Mouse (Mus musculus): ENCODE results near the gene Ly9. TPM values are rescaled to one million over a fixed set of nuclear protein-coding genes. Genes with fewer than 3 reads are reported as not detected.

The Ly9 gene
- total and polyA plus RNA-seq, 3 experiments = 43.6 to 68.6 (median 57.8) TPM

GRCm38 (mm10) chr1:171640796-171641195 is 33.6 kb upstream of the Ly9 start:
- TF ChIP-seq ZKSCAN1 (IDR thresholded peaks at IDR 0.05; ENCODE audit: borderline replicate concordance, low read depth, low read length) (no peak), UBTF (IDR thresholded peaks at IDR 0.05; ENCODE audit: low read depth, low read length) (no peak), USF1 (IDR thresholded peaks at IDR 0.05; ENCODE audit: low read depth, low read length) (no peak), BHLHE40 (IDR thresholded peaks at IDR 0.05; ENCODE audit: low read depth, low read length) (no peak), TBP (conservative IDR thresholded peaks at IDR 0.05; ENCODE audit: low read depth, low read length) (no peak), MYC (IDR thresholded peaks at IDR 0.05; ENCODE audit: low read depth, low read length) (no peak), ZNF384 (IDR thresholded peaks at IDR 0.05; ENCODE audit: low read depth, low read length) (no peak), HCFC1 (IDR thresholded peaks at IDR 0.05; ENCODE audit: low read depth, low read length) (no peak), MAFK (IDR thresholded peaks at IDR 0.05; ENCODE audit: insufficient replicate concordance, low read length) (no peak), ZC3H11A (IDR thresholded peaks at IDR 0.05; ENCODE audit: low read depth, low read length) (no peak), CHD2 (IDR thresholded peaks at IDR 0.05; ENCODE audit: low read length) (no peak)
- no peaks in the 10 kb centered on the region for H3K27me3 ChIP-seq (replicated peaks)
- H3K4me1 ChIP-seq (ENCODE audit: control insufficient read depth in 1 of 2, insufficient read depth in 2 of 2) = peaks cover 8 to 24% of the 10 kb centered on the region in 2 experiments
- dilution Hi-C loops (cut with MboI; ENCODE audit: extremely low pct_ligation_motif_present, extremely low pct_unique_long_range_greater_than_20kb, low sequenced_read_pairs) (no loop called here), in situ Hi-C loops (cut with MboI; ENCODE audit: low pct_ligation_motif_present, low pct_unique_long_range_greater_than_20kb, low sequenced_read_pairs) (no loop called here)
- H3K27ac ChIP-seq (ENCODE audit: insufficient read depth, low read depth) = no peak overlapping the region
- no peak overlapping the region for H3K4me2 ChIP-seq (ENCODE audit: insufficient read depth, low read depth, poor library complexity, severe bottlenecking)
- H3K79me2 ChIP-seq (replicated peaks; ENCODE audit: control insufficient read depth, extremely low read depth, insufficient read depth, poor library complexity, severe bottlenecking) = no peaks in the 10 kb centered on the region
- H3K9me3 ChIP-seq (replicated peaks; ENCODE audit: low read length) = no peaks in the 10 kb centered on the region
- H3K4me3 ChIP-seq (replicated peaks in 1 of 3; ENCODE audit: low read depth in 2 of 3, low read length in 2 of 3, poor library complexity in 1 of 3) = no peak overlapping the region
- peaks cover 0 to 55% of the 10 kb centered on the region in 2 experiments for H3K36me3 ChIP-seq (replicated peaks in 1 of 2; ENCODE audit: control insufficient read depth in 1 of 2, insufficient read depth in 1 of 2, low read length in 1 of 2)
- H3K9ac ChIP-seq (ENCODE audit: insufficient read depth, low read depth) = no peak overlapping the region
- no peak for DNase-seq (ENCODE audit: extremely low read depth)

- in situ Hi-C loops (cut with MboI; ENCODE audit: low pct_ligation_motif_present, low pct_unique_long_range_greater_than_20kb, low sequenced_read_pairs) = no loop called here
Measured at GRCm38 (mm10) chr1:171638686-171639085, 31.5 kb upstream of the Ly9 start.

GRCm38 (mm10) chr1:171637101-171637500 is 29.9 kb upstream of the Ly9 start:
- no peaks in the 10 kb centered on the region for H3K79me2 ChIP-seq (replicated peaks; ENCODE audit: control insufficient read depth, extremely low read depth, insufficient read depth, poor library complexity, severe bottlenecking)
- DNase-seq (ENCODE audit: extremely low read depth) = no peak
- no peak overlapping the region for H3K9ac ChIP-seq (ENCODE audit: insufficient read depth, low read depth)
- no peaks in the 10 kb centered on the region for H3K9me3 ChIP-seq (replicated peaks; ENCODE audit: low read length)
- no peak overlapping the region for H3K4me2 ChIP-seq (ENCODE audit: insufficient read depth, low read depth, poor library complexity, severe bottlenecking)
- H3K27me3 ChIP-seq (replicated peaks) = no peaks in the 10 kb centered on the region
- no peak overlapping the region for H3K27ac ChIP-seq (ENCODE audit: insufficient read depth, low read depth)
- dilution Hi-C loops (cut with MboI; ENCODE audit: extremely low pct_ligation_motif_present, extremely low pct_unique_long_range_greater_than_20kb, low sequenced_read_pairs) (no loop called here), in situ Hi-C loops (cut with MboI; ENCODE audit: low pct_ligation_motif_present, low pct_unique_long_range_greater_than_20kb, low sequenced_read_pairs) (no loop called here)
- H3K4me1 ChIP-seq (ENCODE audit: control insufficient read depth in 1 of 2, insufficient read depth in 2 of 2) = peaks cover 0 to 3% of the 10 kb centered on the region in 2 experiments; a peak in 1 of 4 replicates
- TF ChIP-seq MXI1 (IDR thresholded peaks at IDR 0.05; ENCODE audit: low read depth, low read length) (no peak), HCFC1 (IDR thresholded peaks at IDR 0.05; ENCODE audit: low read depth, low read length) (no peak), SMC3 (IDR thresholded peaks at IDR 0.05; ENCODE audit: low read depth, low read length) (no peak), CTCF (conservative IDR thresholded peaks at IDR 0.05 in 1 of 2, IDR thresholded peaks at IDR 0.05 in 1 of 2; ENCODE audit: low read depth in 2 of 2, low read length in 2 of 2) (no peak), ZC3H11A (IDR thresholded peaks at IDR 0.05; ENCODE audit: low read depth, low read length) (no peak), ELF1 (IDR thresholded peaks at IDR 0.05; ENCODE audit: low read depth, low read length) (no peak), ZMIZ1 (IDR thresholded peaks at IDR 0.05; ENCODE audit: low read depth, low read length) (no peak), RCOR1 (conservative IDR thresholded peaks at IDR 0.05; ENCODE audit: low read depth, low read length) (no peak), TCF12 (IDR thresholded peaks at IDR 0.05; ENCODE audit: low read depth, low read length) (no peak), PAX5 (IDR thresholded peaks at IDR 0.05; ENCODE audit: low read length) (no peak), JUND (conservative IDR thresholded peaks at IDR 0.05; ENCODE audit: low read depth, low read length) (no peak), ZKSCAN1 (IDR thresholded peaks at IDR 0.05; ENCODE audit: borderline replicate concordance, low read depth, low read length) (no peak), GABPA (IDR thresholded peaks at IDR 0.05; ENCODE audit: insufficient replicate concordance, low read depth, low read length) (no peak), POLR2A (IDR thresholded peaks at IDR 0.05; ENCODE audit: low read depth, low read length) (no peak), CHD1 (IDR thresholded peaks at IDR 0.05; ENCODE audit: low read depth, low read length) (no peak), E2F4 (IDR thresholded peaks at IDR 0.05; ENCODE audit: insufficient replicate concordance, low read depth, low read length) (no peak), JUN (IDR thresholded peaks at IDR 0.05; ENCODE audit: insufficient read depth, low read depth, low read length) (no peak), MAFK (IDR thresholded peaks at IDR 0.05; ENCODE audit: insufficient replicate concordance, low read length) (no peak)
- no peak overlapping the region for H3K4me3 ChIP-seq (replicated peaks in 1 of 3; ENCODE audit: low read depth in 2 of 3, low read length in 2 of 3, poor library complexity in 1 of 3)
- H3K36me3 ChIP-seq (replicated peaks in 1 of 2; ENCODE audit: control insufficient read depth in 1 of 2, insufficient read depth in 1 of 2, low read length in 1 of 2) = peaks cover 0 to 65% of the 10 kb centered on the region in 2 experiments

More at GRCm38 (mm10) chr1:171638686-171639085, 31.5 kb upstream of the Ly9 start:
- no peak overlapping the region for H3K9ac ChIP-seq (ENCODE audit: insufficient read depth, low read depth)
- TF ChIP-seq MYC (IDR thresholded peaks at IDR 0.05; ENCODE audit: low read depth, low read length) = no peak
- no peaks in the 10 kb centered on the region for H3K9me3 ChIP-seq (replicated peaks; ENCODE audit: low read length)
- no peak for DNase-seq (ENCODE audit: extremely low read depth)
- no peaks in the 10 kb centered on the region for H3K79me2 ChIP-seq (replicated peaks; ENCODE audit: control insufficient read depth, extremely low read depth, insufficient read depth, poor library complexity, severe bottlenecking)
- H3K27ac ChIP-seq (ENCODE audit: insufficient read depth, low read depth) = no peak overlapping the region
- no peak overlapping the region for H3K4me3 ChIP-seq (replicated peaks in 1 of 3; ENCODE audit: low read depth in 2 of 3, low read length in 2 of 3, poor library complexity in 1 of 3)
- peaks cover 3 to 8% of the 10 kb centered on the region in 2 experiments for H3K4me1 ChIP-seq (ENCODE audit: control insufficient read depth in 1 of 2, insufficient read depth in 2 of 2)
- H3K36me3 ChIP-seq (replicated peaks in 1 of 2; ENCODE audit: control insufficient read depth in 1 of 2, insufficient read depth in 1 of 2, low read length in 1 of 2) = peaks cover 0 to 65% of the 10 kb centered on the region in 2 experiments
- no peaks in the 10 kb centered on the region for H3K27me3 ChIP-seq (replicated peaks)
- dilution Hi-C loops (cut with MboI; ENCODE audit: extremely low pct_ligation_motif_present, extremely low pct_unique_long_range_greater_than_20kb, low sequenced_read_pairs) = no loop called here
- no peak overlapping the region for H3K4me2 ChIP-seq (ENCODE audit: insufficient read depth, low read depth, poor library complexity, severe bottlenecking)
